Comparison of ENCODE assay signal across 8 mouse cellular contexts in the genomic region with DNA sequence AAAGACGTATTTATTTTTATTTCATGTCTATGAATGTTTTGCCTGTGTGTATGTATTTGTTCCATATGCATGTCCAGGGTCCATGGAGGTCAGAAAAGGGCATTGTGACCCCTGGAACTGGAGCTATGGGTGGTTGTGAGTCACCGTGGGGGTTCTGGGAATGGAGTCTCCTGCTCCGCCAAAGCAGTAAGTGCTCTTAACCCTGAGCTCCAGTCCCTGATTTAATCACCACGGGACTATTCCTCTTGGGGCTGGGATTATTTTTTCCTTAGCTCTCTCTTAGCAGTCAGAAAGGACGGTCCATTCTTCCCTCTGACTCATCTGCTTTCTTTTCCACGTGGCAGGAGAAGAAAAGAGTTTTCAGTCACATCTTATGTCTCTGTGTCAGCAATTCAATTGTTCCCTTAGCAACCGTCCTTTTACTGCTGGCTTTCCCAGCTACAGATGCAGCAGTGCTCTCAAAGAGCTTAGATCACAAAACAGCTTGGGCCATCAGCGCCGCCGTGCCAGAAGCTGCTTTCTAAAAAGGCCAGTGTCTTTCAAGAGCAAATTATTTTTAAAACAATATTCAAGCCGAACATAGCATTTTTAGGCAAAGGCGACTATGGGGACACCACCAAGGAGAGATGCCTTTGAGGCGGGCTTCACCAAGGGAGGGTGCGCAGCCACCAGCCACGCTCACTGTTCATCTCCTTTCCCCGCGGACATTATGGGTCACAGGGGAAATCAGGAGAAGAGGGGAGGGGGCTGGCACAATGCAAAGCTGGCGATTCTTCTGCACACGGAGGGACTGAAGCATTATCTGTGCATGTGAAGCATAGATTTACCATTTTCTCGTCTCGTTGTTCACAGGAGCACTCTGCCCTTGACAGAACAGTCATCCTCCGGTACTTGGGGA.
DNase-seq lines count a peak whose midpoint lies in the region; ATAC-seq and TF ChIP-seq lines count a peak whose summit lies in the region.
"Had no signal": no experiment of that assay in that cellular context is flagged by ENCODE, and none has a peak within 500 bp of the region (broad histone marks: within the 10 kb centered on the region; RNA-seq: fewer than 3 reads in every experiment).

No protein-coding gene starts in this region.

- ATAC-seq in lung, embryonic 14.5 days (ENCODE audit: insufficient read depth), result peak; percentile 65; the same call in 1 of the 2 replicates
- ATAC-seq in embryonic facial prominence, embryonic 14.5 days (ENCODE audit: low read depth), result peak; percentile 67; the same call in 1 of the 2 replicates
- ATAC-seq in midbrain, embryonic 16.5 days, result peak; percentile 92

- peak overlapping the region; percentile 57 for H3K4me2 ChIP-seq in lung, embryonic 14.5 days
- H3K4me2 ChIP-seq in embryonic facial prominence, embryonic 14.5 days (ENCODE audit: low read depth, low read length), result peak overlapping the region; percentile 59
- H3K4me2 ChIP-seq in midbrain, embryonic 16.5 days (ENCODE audit: low read length), result peak overlapping the region; percentile 67
- H3K4me2 ChIP-seq: liver, embryonic 15.5 days had no signal

- H3K4me3 ChIP-seq in lung, embryonic 14.5 days (ENCODE audit: low read depth, low read length), result peak overlapping the region; percentile 18; the same call in 1 of the 2 replicates
- peak overlapping the region; percentile 23 for H3K4me3 ChIP-seq in embryonic facial prominence, embryonic 14.5 days (ENCODE audit: low read depth, low read length)
- peak overlapping the region; percentile 21 for H3K4me3 ChIP-seq in midbrain, embryonic 16.5 days (ENCODE audit: low read depth, low read length)
- H3K4me3 ChIP-seq: liver, embryonic 15.5 days had no signal

- peak overlapping the region; percentile 54; the same call in 1 of the 2 replicates for H3K27ac ChIP-seq in lung, embryonic 14.5 days (ENCODE audit: low read depth)
- peak overlapping the region; percentile 44; the same call in 1 of the 2 replicates for H3K27ac ChIP-seq in embryonic facial prominence, embryonic 14.5 days (replicated peaks; ENCODE audit: low read depth, low read length)
- H3K27ac ChIP-seq in midbrain, embryonic 16.5 days (ENCODE audit: low read length), result peak overlapping the region; percentile 88
- H3K27ac ChIP-seq: liver, embryonic 15.5 days had no signal

- peak overlapping the region; percentile 33; the same call in 1 of the 2 replicates for H3K9ac ChIP-seq in lung, embryonic 14.5 days
- peak overlapping the region; percentile 45 for H3K9ac ChIP-seq in embryonic facial prominence, embryonic 14.5 days (ENCODE audit: low read depth, low read length)
- H3K9ac ChIP-seq in midbrain, embryonic 16.5 days (ENCODE audit: low read depth, low read length), result peak overlapping the region; percentile 65
- H3K9ac ChIP-seq: liver, embryonic 15.5 days had no signal

- H3K36me3 ChIP-seq in lung, embryonic 14.5 days (ENCODE audit: insufficient read depth), result no peaks in the 10 kb centered on the region
- no peaks in the 10 kb centered on the region for H3K36me3 ChIP-seq in embryonic facial prominence, embryonic 14.5 days (ENCODE audit: control insufficient read depth, insufficient read depth, low read length)
- no peaks in the 10 kb centered on the region for H3K36me3 ChIP-seq in midbrain, embryonic 16.5 days (ENCODE audit: control insufficient read depth, insufficient read depth, low read length)
- H3K36me3 ChIP-seq: liver, embryonic 15.5 days had no signal

- DNase-seq in lung, embryonic 14.5 days, result peak; percentile 72
- DNase-seq in lung, postnatal 36 days, result no peak
- DNase-seq in embryonic facial prominence, embryonic 14.5 days (ENCODE audit: low spot score), result peak; percentile 75
- DNase-seq in layer of hippocampus, adult 18-20 months (ENCODE audit: low spot score in 2 of 2), result peak; percentile 48 to 50
- no peak for DNase-seq in adrenal gland, postnatal 10 days
- DNase-seq in urinary bladder, postnatal 25 days (ENCODE audit: low spot score), result no peak

- 15% methylated on average over 22 of the region's 22 CpGs for WGBS in lung, embryonic 14.5 days
- WGBS in embryonic facial prominence, embryonic 14.5 days, result 14% methylated on average over 21 of the region's 22 CpGs
- WGBS in midbrain, embryonic 16.5 days, result 1% methylated on average over 22 of the region's 22 CpGs

- no peaks in the 10 kb centered on the region for H3K27me3 ChIP-seq in lung, embryonic 14.5 days (ENCODE audit: insufficient read depth, low read length)
- H3K27me3 ChIP-seq in embryonic facial prominence, embryonic 14.5 days (replicated peaks; ENCODE audit: control insufficient read depth, insufficient read depth, low read length), result no peaks in the 10 kb centered on the region
- H3K27me3 ChIP-seq in midbrain, embryonic 16.5 days (ENCODE audit: control insufficient read depth, insufficient read depth, low read depth, low read length), result no peaks in the 10 kb centered on the region

- TF ChIP-seq CTCF in lung, embryonic 14.5 days (IDR thresholded peaks at IDR 0.05; ENCODE audit: low read depth), result no peak

- peaks cover 6% of the 10 kb centered on the region; the same call in 1 of the 2 replicates for H3K9me3 ChIP-seq in lung, embryonic 14.5 days (ENCODE audit: low read depth, low read length)
- H3K9me3 ChIP-seq in embryonic facial prominence, embryonic 14.5 days (ENCODE audit: control insufficient read depth, low read length), result peaks cover 9% of the 10 kb centered on the region
- peaks cover 8% of the 10 kb centered on the region; the same call in 1 of the 2 replicates for H3K9me3 ChIP-seq in midbrain, embryonic 16.5 days (replicated peaks; ENCODE audit: control insufficient read depth, low read length, poor library complexity, severe bottlenecking)
- H3K9me3 ChIP-seq: liver, embryonic 15.5 days had no signal

- no peaks in the 10 kb centered on the region for H3K4me1 ChIP-seq in lung, embryonic 14.5 days (ENCODE audit: insufficient read depth)
- peaks cover 7% of the 10 kb centered on the region for H3K4me1 ChIP-seq in embryonic facial prominence, embryonic 14.5 days (ENCODE audit: control insufficient read depth, insufficient read depth, low read length)
- peaks cover 30% of the 10 kb centered on the region for H3K4me1 ChIP-seq in midbrain, embryonic 16.5 days (ENCODE audit: control insufficient read depth, insufficient read depth, low read length)
- H3K4me1 ChIP-seq: liver, embryonic 15.5 days had no signal

Comparison
In these comparisons a context has a peak if more than half of its experiments do, and no peak if none do; other contexts are left out.
1. DNase-seq: peak in lung, embryonic 14.5 days (single experiment), embryonic facial prominence, embryonic 14.5 days (single experiment) and layer of hippocampus, adult 18-20 months (2 of 2); none in lung, postnatal 36 days (single experiment), adrenal gland, postnatal 10 days (single experiment) and urinary bladder, postnatal 25 days (single experiment).
2. Peak in every context shown above with its lines, with median percentiles within 50 percentile points of each other: ATAC-seq, H3K27ac ChIP-seq, H3K4me2 ChIP-seq, H3K4me3 ChIP-seq and H3K9ac ChIP-seq.